Mouse (Mus musculus) hindbrain, embryonic 14.5 days (tissue): ENCODE data around the gene Gne. TPM values are rescaled to one million over a fixed set of nuclear protein-coding genes. Genes with fewer than 3 reads are reported as not detected.
A peak's percentile ranks its signal among the peaks of the same experiment; 100 is the strongest.

Source experiments
- ATAC-seq: fragments of 200-750 bp; cut with Nextera tagmentation; 2 replicates; pipeline ENCODE4 v1.8.0; 2017; ENCODE audit warnings: moderate number of reproducible peaks, mild to moderate bottlenecking, moderate TSS enrichment, moderate library complexity; ENCODE audit not compliant: low FRiP score
- DNase-seq: peaks from one replicate; pipeline ENCODE4 v3.0.0-alpha.2; 2015; ENCODE audit warnings: low spot score
- H3K27ac ChIP-seq: fragments of 300-500 bp; sonication (generic); 2 replicates; pipeline ENCODE4 v1.5.1; 2014; ENCODE audit warnings: mild to moderate bottlenecking, moderate library complexity
- H3K27me3 ChIP-seq: fragments of 300-500 bp; sonication (generic); 2 replicates; pipeline ENCODE4 v1.6.1; 2014; ENCODE audit warnings: mild to moderate bottlenecking, low read length, mixed read lengths; ENCODE audit not compliant: control insufficient read depth, insufficient read depth
- H3K36me3 ChIP-seq: fragments of 300-500 bp; sonication (generic); replicated peaks from 2 replicates; pipeline ENCODE4 v1.6.1; 2014; ENCODE audit not compliant: control insufficient read depth, insufficient read depth
- H3K4me1 ChIP-seq: fragments of 300-500 bp; sonication (generic); replicated peaks from 2 replicates; pipeline ENCODE4 v1.6.1; 2014; ENCODE audit warnings: antibody characterized with exemption, low read length, mixed read lengths; ENCODE audit not compliant: control insufficient read depth, insufficient read depth
- H3K4me2 ChIP-seq: fragments of 300-500 bp; sonication (generic); replicated peaks from 2 replicates; pipeline ENCODE4 v1.6.1; 2014; ENCODE audit warnings: mild to moderate bottlenecking, moderate library complexity
- H3K4me3 ChIP-seq: fragments of 300-500 bp; sonication (generic); replicated peaks from 2 replicates; pipeline ENCODE4 v1.5.1; 2014; ENCODE audit warnings: mild to moderate bottlenecking, low read length
- H3K9ac ChIP-seq: fragments of 300-500 bp; sonication (generic); 2 replicates; pipeline ENCODE4 v1.6.1; 2014
- H3K9me3 ChIP-seq: fragments of 300-500 bp; sonication (generic); 2 replicates; pipeline ENCODE4 v1.6.1; 2016; ENCODE audit warnings: low read length; ENCODE audit not compliant: control insufficient read depth
- WGBS: fragments of 180-500 bp; shearing (Covaris S2); extraction: QIAGEN DNeasy Blood & Tissue Kit; methylation state at CpG from one replicate; pipeline ENCODE4 v1.1.7; 2014; 5-methylcytosine and 5-hydroxymethylcytosine counted together
- polyA plus RNA-seq: library from polyadenylated mRNA; unstranded; fragments of >200 nt; fragmentation: Nextera tagmentation; extraction: Ambion mirVana; gene quantifications from 2 replicates; pipeline ENCODE4 v1.2.1, GENCODE M21; 2014

Gne gene
- polyA plus RNA-seq, 1 experiment from 2014 or later, result 32.1 TPM

DNA sequence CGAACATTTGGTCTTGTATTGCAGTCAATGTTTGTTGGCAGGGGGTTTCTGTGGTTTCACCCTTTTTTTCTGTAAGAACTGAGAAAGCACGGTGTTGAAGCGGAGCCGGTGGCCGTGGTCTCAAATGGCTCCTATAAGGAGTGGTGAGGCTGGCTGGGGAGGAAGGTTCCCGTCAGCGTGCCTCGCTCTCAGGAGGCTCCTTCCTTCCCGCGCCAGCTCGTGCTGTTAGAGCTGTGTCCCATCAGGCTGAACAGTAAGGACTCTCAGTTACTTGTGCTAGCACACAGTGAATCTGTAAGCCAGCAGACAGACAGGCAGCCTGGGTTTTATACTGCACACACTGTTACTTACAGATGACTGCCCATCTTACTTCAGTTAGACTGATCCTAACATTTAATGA, 61.2 kb downstream of the Gne start:
- no peaks in the 10 kb centered on the region for H3K27me3 ChIP-seq

DNA sequence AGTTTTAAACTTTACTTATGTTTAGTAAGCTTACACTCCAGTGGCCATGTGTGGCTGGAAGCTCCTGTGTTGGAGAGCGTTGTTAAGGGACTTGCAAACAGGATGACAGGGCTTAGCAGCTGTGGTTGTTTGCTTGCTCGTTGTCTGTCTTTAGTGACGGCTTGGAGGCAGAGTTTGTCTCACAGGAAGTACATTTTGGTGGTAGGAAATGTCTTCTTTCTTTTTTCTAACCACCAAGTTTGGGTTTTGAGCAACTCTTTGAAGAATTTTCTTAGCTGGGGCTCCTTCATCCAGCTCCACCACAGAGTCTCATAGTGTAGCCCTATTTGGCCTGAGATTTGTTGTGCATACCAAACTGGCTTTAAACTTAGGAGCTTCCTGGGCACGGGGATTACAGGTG, 61.7 kb downstream of the Gne start:
- no peak overlapping the region for H3K4me3 ChIP-seq
- peaks cover 93% of the 10 kb centered on the region for H3K36me3 ChIP-seq
- whole genome bisulfite sequencing, result 93% methylated on average over 4 of the region's 4 CpGs
- no peak overlapping the region for H3K4me2 ChIP-seq
- ATAC-seq (no peak), DNase-seq (no peak)
- no peaks in the 10 kb centered on the region for H3K4me1 ChIP-seq
- H3K27me3 ChIP-seq, result no peaks in the 10 kb centered on the region
- H3K9me3 ChIP-seq, result no peaks in the 10 kb centered on the region
- no peak overlapping the region for H3K27ac ChIP-seq
- H3K9ac ChIP-seq, result no peak overlapping the region

More for the DNA sequence above, 61.2 kb downstream of the Gne start:
- 97% methylated on average over 11 of the region's 11 CpGs for WGBS
- Histone ChIP-seq H3K27ac (no peak overlapping the region), H3K36me3 (peaks cover 97% of the 10 kb centered on the region), H3K4me3 (no peak overlapping the region), H3K4me1 (no peaks in the 10 kb centered on the region), H3K9ac (no peak overlapping the region), H3K4me2 (no peak overlapping the region), H3K9me3 (no peaks in the 10 kb centered on the region)
- DNase-seq, result no peak
- no peak for ATAC-seq

DNA sequence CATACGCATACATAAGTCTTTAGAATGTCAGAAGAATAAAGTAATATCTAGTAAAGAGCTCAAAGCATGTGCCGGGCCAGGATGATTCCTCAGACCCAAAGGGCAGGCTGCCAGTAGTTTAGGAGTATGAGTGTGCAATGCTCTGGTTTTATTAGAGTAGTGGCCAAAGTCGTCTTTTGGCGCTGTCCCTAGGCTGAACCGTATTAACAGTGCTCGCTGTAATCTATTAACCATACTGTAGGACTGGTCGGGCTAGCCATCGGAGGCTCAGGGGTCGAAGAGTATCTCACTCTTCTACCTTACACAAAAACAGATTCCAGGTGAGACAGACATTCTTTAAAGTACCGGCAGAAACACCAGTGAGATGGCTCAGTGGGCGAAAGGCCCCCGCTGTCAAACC, 67.2 kb downstream of the Gne start:
- 96% methylated on average over 12 of the region's 12 CpGs for WGBS
- Histone ChIP-seq H3K36me3 (peaks cover 42% of the 10 kb centered on the region), H3K27ac (no peak overlapping the region), H3K9ac (no peak overlapping the region), H3K4me2 (no peak overlapping the region), H3K4me1 (peaks cover 22% of the 10 kb centered on the region), H3K27me3 (no peaks in the 10 kb centered on the region), H3K9me3 (no peaks in the 10 kb centered on the region), H3K4me3 (no peak overlapping the region)
- ATAC-seq (no peak), DNase-seq (no peak)

DNA sequence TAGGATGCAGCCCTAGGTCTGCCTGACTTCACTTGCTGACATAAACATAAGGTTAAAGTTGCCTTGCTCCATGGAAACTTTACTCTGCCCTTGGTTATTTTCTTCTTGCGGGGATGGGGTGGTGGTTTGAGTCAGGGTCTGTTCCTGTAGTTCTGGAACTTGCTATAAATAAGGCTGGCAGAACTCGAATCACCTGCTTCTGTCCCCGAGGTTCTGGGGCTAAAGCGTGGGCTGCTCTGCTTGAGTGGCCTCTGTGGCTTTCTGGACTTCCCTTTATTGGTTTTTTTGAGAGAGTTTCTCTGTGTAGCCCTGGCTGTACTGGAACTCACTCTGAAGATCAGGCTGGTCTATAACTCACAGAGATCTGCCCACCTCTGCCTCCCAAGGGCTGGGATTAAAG, 67.9 kb downstream of the Gne start:
- WGBS, result 93% methylated on average over 4 of the region's 4 CpGs
- Histone ChIP-seq H3K4me3 (no peak overlapping the region), H3K9ac (no peak overlapping the region), H3K9me3 (no peaks in the 10 kb centered on the region), H3K4me2 (no peak overlapping the region), H3K36me3 (peaks cover 35% of the 10 kb centered on the region), H3K4me1 (peaks cover 23% of the 10 kb centered on the region), H3K27me3 (no peaks in the 10 kb centered on the region), H3K27ac (no peak overlapping the region)
- no peak for ATAC-seq
- no peak for DNase-seq

DNA sequence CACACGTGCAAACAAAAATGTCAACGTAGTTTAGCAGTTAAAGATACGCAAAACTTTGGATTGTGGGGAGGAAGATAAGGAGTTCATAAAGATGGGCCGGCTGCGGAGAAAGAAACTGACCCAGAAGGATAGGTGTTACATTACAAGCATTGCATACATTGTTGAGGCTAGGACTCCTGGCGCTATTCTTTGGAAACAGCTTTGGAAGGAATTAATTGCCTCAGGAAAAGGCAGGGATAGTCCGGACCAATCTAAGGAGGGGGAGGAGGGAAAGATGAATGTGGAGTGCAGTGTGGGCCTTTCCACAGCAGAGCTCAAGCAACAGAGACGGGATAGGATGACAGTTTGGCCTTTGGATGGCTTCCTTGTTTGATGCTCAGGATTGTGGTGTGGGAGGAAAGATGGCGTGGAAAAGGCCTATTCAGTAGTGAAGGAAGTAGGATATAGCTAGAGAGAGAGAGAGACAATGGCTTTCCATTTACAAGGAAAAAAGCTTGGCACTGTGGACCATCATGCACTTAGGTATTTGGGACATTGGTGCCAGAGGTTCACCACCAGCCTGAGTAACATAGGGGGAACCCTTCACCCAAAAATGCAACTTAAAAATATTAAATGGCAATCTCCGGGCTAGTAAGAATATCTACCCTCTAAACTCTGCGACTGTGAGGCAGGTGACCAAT, 70.4 kb downstream of the Gne start:
- H3K27me3 ChIP-seq, result no peaks in the 10 kb centered on the region
- WGBS, result 34% methylated on average over 11 of the region's 11 CpGs
- H3K4me2 ChIP-seq, result peak overlapping the region; percentile 96
- no peak overlapping the region for H3K27ac ChIP-seq
- peaks cover 23% of the 10 kb centered on the region for H3K4me1 ChIP-seq
- no peak for DNase-seq
- H3K9ac ChIP-seq, result peak overlapping the region; percentile 79
- H3K9me3 ChIP-seq, result no peaks in the 10 kb centered on the region
- peaks cover 9% of the 10 kb centered on the region for H3K36me3 ChIP-seq
- ATAC-seq, result no peak
- peak overlapping the region; percentile 66 for H3K4me3 ChIP-seq

DNA sequence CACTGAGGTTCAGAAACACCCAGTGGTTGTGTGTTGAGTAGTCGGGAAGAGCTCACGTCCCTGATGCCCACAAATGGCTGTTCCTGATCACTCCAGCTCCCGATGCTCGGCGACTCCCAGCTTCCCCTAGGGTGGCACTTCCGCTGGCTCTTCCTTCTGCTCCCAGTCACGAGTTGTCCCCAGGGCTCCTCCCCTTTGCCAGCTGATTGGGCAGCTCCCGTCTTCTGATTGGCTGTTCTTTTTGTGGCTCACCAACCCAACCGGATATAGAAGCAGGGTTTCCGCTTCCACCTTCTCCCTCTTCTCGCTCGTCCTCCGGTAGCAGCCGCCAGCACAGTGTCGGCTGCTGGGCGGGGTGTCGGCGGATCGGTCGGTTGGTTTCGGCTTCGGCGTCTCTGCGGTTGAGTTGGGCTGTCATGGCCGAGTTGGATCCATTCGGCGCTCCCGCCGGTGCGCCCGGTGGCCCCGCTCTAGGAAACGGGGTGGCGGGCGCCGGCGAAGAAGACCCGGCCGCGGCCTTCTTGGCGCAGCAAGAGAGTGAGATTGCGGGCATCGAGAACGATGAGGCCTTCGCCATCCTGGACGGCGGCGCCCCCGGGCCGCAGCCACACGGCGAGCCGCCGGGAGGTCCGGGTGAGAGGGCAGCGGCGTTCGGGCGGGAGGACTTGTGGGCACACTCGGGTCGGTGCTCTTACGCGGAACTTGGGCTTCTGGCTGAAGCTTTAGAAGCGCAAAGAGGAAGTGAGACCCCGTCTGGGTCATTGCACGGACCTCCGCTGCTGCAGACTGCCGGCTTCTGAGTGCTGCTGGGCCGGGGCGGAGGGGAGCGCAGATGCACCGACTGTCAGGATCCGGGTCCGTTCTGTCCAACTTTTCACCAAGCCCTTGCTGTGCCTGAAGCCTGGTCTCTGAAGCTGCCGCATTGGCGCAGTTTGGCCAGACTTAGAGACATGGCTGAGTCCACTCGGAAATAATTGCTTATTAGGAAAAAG, 71.3 kb downstream of the Gne start:
- Histone ChIP-seq H3K27ac (peak overlapping the region; percentile 83), H3K36me3 (0 out of 2 replicates have a peak, but pooled peaks cover 4% of the 10 kb centered on the region), H3K27me3 (no peaks in the 10 kb centered on the region), H3K9me3 (no peaks in the 10 kb centered on the region), H3K9ac (peak overlapping the region; percentile 79), H3K4me2 (peak overlapping the region; percentile 96), H3K4me3 (peak overlapping the region; percentile 66), H3K4me1 (peaks cover 23% of the 10 kb centered on the region)
- WGBS, result under 1% methylated on average over 75 of the region's 77 CpGs
- ATAC-seq, result peak; percentile 100
- DNase-seq, result peak; percentile 88

DNA sequence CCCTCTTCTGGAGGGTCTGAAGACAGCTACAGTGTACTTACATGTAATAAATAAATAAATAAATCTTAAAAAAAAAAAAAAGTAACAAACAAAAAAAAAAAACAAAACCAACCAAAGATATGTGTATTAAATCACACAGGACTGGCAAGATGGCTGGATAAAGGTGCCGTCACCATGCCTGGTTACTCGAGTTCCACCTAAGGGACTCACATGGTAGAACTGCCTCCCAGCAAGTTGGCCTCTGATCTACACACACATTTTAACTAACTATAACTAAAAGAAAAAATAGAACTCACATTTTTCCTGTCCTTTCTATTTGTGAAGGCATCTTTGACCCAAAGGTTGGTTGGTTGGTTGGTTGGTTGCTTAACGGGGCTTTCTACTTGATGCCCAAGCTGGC, 72.2 kb downstream of the Gne start:
- no peaks in the 10 kb centered on the region for H3K9me3 ChIP-seq
- 0 out of 2 replicates have a peak, but pooled peaks cover 4% of the 10 kb centered on the region for H3K36me3 ChIP-seq
- ATAC-seq, result no peak
- H3K27me3 ChIP-seq, result no peaks in the 10 kb centered on the region
- H3K27ac ChIP-seq, result peak overlapping the region; percentile 83
- H3K4me2 ChIP-seq, result peak overlapping the region; percentile 91
- no peak for DNase-seq
- H3K4me3 ChIP-seq, result peak overlapping the region; percentile 66
- H3K4me1 ChIP-seq, result peaks cover 23% of the 10 kb centered on the region
- 85% methylated on average over 3 of the region's 3 CpGs for WGBS
- peak overlapping the region; percentile 68 for H3K9ac ChIP-seq

DNA sequence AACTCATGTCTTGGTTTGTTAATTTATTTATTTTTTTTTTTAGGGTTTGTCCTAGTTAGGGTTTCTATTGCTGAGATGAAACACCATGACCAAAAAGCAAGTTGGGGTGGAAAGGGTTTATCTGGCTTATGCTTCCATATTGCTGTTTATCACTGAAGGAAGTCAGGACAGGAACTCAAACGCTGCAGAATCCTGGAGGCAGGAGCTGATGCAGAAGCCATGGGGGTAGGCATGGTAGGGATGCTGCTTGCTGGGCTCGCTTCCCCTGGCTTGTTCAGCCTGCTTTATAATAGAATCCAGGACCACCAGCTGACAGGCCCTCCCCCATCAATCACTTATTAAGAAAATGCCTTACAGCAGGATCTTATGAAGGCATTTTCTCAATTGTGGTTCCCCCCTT, 73.1 kb downstream of the Gne start:
- 40% methylated on average over 2 of the region's 2 CpGs for WGBS
- H3K4me1 ChIP-seq, result peaks cover 23% of the 10 kb centered on the region

DNA sequence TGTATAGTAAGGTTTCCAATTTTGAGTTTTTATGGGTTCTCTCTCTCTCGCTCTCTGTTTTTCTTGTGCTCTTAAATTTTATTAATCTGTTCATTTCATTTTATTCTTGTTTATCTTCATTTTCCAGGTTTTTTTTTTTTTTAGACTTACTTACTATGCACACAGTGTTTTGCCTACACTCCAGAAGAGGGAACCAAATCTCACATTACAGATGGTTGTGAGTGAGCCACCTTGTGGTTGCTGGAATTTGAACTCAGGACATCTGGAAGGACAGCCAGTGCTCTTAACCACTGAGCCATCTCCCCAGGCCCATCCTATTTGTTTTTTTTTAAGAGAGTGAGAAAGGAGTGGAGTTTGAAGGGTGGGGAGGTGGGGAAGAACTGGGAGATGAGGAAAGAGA, 73.8 kb downstream of the Gne start:
- H3K36me3 ChIP-seq, result 0 out of 2 replicates have a peak, but pooled peaks cover 4% of the 10 kb centered on the region
- DNase-seq (no peak), ATAC-seq (no peak)
- no peak overlapping the region for H3K4me2 ChIP-seq
- H3K4me3 ChIP-seq, result no peak overlapping the region
- WGBS, result 97% methylated on average over 1 of the region's 1 CpGs
- H3K27ac ChIP-seq, result no peak overlapping the region
- no peaks in the 10 kb centered on the region for H3K9me3 ChIP-seq
- H3K4me1 ChIP-seq, result peaks cover 23% of the 10 kb centered on the region
- no peaks in the 10 kb centered on the region for H3K27me3 ChIP-seq
- no peak overlapping the region for H3K9ac ChIP-seq

More for the DNA sequence above, 73.1 kb downstream of the Gne start:
- no peaks in the 10 kb centered on the region for H3K9me3 ChIP-seq
- no peak overlapping the region for H3K4me2 ChIP-seq
- DNase-seq (no peak), ATAC-seq (no peak)
- H3K4me3 ChIP-seq, result no peak overlapping the region
- H3K27me3 ChIP-seq, result no peaks in the 10 kb centered on the region
- H3K9ac ChIP-seq, result no peak overlapping the region
- H3K27ac ChIP-seq, result no peak overlapping the region
- H3K36me3 ChIP-seq, result 0 out of 2 replicates have a peak, but pooled peaks cover 4% of the 10 kb centered on the region
